Mouse (Mus musculus): ENCODE measurements around the gene Dmd.
A peak's percentile ranks its signal among the peaks of the same experiment; 100 is the strongest.
"Not testable (repeated sequence)": the region's sequence is repeated elsewhere in the genome, so short reads cannot be mapped to it uniquely, and the experiment has no call there.

Gene Dmd

DNA sequence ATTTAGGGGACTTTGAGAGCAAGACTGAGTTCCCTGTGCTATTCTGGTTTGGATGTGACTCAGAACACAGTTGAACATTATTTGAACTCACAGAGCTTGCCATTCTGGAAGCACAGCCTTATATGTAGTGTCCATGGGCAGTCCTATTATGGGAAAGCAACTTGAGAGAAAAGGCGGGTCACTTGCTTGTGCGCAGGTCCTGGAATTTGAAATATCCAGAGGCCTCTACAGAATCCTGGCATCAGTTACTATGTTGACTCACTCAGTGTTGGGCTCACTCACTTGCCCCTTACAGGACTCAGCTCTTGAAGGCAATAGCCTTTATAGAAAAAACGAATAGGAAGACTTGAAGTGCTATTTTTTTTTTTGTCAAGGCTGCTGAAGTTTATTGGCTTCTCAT is at the start of gene Dmd:
TSS of gene Dmd (plus strand) at position 241 of the 400 bp plus-strand sequence.
- DNase-seq (ENCODE audit: low read depth, low spot score): no peak

DNA sequence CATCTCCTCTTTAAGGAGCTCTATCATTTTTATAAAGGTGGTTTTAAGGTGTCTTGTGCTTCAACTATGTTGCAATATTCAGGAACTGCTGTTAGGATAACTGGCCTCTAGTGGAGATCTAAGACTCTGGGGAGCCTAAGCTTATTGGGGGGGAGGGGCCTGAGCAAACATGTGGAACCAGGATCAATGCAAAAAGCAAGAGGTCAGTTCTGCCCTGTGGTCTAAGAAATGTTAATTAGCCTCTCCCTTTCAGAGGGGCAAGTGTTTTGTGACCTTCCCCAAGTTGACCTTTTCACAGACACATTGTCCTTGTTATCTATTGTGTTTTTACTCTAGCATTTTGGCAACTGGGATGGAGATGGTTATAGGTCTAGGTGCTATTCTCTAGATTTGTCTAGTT is 47.2 kb upstream of the Dmd start:
- no peak for DNase-seq (ENCODE audit: low read depth, low spot score)

DNA sequence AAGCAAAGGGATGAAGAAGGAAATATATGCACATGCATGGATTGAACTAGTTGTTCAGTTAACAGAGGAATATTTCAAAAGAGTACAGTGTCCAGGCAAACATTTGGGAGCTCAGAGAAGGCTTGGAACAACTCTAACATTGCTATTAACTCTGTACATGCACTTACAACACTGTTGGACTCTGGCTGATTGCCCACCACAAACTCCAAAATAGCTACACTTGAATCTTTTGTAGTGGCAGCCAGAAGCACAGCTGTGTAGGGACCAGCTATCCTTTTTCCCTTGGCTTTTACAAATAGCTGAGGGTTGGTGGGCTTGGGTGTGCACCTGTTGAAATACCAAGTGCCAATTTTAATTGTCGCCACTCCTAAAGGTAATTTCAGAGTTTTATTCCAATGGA is 39.0 kb downstream of the Dmd start:
- no peak for DNase-seq (ENCODE audit: low read depth, low spot score)

DNA sequence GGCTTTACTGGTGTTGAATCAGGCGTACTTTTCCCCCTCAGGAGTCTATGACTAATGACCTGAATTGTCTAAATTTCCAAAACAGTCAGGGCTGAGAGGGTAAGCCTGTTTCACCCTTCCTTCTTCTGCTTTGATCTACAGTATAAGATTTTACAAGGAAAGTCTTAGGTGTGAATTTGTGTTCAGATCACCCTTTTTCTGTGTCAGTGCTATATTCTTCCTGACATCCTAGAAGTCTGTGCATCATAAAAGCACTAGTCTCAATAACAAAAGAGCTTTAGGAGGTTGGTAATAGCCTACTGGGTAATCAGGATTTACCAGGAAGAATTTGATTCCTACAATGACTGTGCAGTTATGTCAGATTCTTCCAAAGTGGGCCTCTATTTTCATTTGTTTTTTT is 101.5 kb downstream of the Dmd start:
- peak; percentile 5 for DNase-seq (ENCODE audit: low read depth, low spot score)

DNA sequence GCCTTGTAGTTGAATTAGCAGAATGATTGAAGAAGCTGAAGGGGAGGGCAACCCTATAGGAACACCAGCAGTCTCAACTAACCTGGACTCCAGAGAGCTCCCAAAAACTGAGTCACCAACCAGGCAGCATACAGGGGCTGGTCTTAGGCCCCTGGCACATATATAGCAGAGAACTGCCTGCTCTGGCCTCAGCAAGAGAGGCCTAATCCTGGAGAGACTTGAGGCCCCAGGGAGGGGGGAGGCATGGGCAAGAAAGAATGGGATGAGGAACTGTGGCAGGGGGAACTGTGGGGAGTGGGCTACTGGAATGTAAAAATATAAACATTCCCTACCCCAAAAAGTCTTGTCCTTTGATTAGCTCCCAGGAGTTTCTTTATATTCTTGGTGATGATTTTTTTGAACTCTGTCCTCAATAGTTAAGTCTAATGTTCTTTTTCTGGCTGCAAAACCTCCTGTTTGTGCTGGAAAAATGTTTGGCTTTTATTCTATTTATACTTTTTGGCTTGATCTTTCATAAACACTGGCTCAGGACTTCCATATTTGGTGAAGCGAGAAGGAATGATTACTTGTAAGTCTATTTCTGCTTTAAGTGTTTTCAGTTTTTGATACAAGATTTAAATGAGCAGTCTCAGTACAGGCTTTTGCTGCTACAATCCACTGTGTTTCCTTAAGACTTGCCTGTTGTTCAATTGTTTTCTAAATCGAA is 167.7 kb downstream of the Dmd start:
- DNase-seq (ENCODE audit: low read depth, low spot score): no peak

DNA sequence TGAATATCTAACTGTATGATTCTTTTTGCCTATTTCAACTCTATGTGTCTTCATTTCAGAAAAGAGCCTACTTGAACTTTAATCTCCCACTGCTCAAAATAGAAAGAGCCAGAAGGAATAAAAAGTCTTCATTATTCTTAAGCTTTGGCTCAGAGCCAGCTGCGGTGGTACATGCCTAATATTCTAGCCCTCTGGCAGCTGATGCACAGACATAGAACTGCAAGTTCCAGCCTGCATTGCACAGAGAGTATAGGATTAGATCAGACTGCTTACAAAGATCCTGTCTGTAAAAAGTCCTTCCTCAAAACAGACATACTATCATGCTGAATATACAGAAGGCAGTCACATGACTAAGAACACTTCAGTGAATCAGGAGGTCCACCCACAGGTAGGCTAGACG is 168.5 kb downstream of the Dmd start:
- no peak for DNase-seq (ENCODE audit: low read depth, low spot score)

DNA sequence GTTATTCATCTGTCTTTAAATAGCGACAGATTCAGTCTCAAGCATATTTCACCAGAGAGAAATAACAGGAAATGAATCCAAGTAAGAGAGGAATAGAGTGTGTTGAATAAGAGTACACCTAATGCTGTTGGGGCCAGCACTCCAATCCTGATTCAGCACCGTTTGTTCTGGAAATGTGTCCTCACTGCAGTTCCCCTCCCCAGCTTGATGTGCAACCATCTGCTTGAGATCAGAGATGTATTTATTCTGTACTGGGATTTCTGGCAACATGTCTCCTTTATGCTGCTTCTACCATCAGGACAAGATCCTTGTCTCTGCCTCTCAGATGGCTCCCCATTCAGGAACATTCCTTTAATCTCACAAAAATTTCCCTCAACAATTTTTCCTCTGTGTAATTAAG is 271.9 kb downstream of the Dmd start:
- DNase-seq (ENCODE audit: low read depth, low spot score): no peak

DNA sequence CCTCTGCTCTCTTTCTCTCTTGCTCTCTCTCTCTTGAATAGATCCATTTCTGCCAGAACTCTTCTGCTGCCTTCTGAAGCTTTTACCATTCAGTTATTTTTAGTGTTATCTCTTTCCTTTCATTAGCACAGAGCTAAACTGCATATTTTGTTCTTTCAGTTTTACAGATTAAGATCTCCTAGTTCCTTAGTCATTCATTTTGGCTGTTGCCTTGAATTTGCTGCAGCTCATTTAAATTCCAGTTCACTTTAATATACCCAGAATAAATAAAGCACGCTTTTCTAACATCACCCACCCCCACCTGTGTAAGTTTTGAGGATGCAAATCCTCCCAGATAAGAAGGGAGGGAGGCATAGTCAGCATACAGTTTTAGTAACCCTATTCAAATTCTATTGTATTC is 272.4 kb downstream of the Dmd start:
- DNase-seq (ENCODE audit: low read depth, low spot score): no peak

DNA sequence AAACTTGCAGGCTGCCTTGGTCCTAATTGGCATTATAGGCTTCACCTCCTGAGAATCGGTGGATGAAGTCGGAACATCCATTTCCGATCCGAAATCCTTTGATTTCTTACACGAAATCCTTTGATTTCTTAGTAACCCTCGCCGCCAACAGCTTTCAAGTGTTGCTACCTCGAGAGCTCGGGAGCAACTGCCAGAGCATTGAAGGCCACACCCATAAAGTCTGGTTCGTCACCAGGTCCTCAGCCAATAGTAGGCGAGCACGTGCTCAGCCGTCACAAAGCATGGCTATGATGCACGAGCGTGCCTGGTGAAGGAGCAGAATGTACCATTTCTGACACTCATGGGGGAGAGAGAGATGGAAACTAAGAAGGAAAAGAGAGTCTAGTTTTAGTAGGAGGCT is 538.9 kb downstream of the Dmd start, which contains the start of gene Tsga8:
TSS of gene Tsga8 (minus strand) at position 327 of the 400 bp plus-strand sequence.
- DNase-seq (ENCODE audit: low read depth, low spot score): no peak

DNA sequence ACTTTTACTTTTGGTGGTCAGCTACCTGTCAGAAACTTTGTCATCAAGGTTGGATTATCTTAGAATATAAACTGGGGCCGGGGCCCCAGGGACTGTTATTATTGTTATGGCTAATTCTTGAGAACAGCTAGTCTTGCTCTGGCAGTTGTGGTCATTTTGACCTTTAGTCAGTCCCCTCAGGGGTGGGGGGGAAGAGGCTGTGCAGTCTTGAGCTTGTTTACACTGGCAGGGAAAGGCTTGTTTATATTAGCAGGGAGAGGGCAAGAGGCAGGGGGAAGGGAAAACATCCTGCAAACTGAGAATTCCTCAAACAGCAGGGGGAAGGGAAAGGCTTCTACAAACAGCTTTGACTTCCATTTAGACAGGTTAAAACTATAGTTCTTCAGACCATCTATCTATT is 726.3 kb downstream of the Dmd start:
- no peak for DNase-seq (ENCODE audit: low read depth, low spot score)

DNA sequence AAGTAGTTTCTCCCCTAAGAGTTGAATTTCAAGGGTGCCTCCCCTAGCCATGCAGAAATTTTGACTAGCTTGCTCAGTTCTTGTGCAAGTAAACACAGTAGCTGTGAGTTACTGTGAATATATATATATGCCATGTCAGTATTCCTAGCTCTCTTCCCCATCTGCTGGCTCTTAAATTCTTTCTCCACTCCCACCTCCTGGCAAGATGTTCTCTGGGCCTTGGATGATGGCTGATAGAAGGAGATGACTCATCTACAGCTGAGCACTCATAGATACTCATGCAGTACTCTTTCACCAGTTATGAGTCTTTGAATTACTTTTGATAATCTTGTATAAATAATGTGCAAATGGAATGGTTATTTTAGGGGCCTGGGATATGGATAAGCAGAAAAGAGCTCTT is 737.9 kb downstream of the Dmd start:
- DNase-seq (ENCODE audit: low read depth, low spot score): no peak

DNA sequence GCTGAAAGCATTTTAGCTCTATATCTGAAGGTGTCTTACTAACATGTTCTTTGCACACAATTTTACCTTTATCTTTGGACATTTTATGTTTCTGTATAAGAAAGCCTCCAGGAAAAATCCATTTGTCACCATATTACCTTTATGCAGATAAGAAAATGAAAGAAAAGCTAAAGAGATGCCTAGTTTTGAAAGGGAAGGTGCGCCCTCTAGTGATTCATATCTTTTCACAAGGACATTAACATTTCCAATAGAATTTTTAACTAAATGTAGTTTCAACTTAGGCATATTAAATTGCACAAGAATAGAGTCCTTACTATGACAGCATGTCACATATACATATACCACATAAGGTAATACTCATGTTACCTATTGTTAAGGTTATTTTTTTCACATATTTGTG is 791.9 kb downstream of the Dmd start:
- DNase-seq (ENCODE audit: low read depth, low spot score): no peak

DNA sequence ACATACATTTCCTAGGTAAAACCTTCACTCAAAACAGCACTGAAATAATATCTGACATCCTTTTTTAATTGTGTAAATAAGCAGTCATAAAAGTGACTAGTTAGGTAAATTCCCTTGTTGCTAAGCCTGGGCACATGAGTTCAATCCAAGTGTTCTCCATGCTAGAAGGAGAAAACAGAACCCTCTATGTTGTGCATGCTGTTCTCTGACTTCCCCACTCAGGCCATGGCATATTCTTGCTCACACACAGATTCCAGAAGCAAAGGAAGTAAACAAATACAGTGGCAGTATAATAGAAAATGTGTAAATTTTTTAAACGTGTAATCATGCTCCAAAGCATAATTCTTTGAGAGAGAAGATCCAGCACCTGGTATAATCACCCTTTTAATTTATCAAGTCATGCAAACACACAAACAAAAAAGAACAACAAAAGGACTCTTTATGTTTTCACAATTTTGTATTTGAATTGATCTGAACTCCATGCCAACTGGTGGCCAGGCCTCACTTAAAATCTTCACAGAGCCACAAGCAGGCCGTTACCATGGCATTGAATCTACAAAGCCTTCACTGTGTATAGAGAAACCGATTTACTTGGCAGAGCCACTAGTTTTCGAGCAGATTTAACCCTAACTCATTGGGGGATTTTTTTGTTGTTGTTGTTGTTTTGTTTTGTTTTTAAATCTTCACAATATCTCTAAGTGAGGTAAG is 797.8 kb downstream of the Dmd start:
- DNase-seq (ENCODE audit: low read depth, low spot score): no peak

DNA sequence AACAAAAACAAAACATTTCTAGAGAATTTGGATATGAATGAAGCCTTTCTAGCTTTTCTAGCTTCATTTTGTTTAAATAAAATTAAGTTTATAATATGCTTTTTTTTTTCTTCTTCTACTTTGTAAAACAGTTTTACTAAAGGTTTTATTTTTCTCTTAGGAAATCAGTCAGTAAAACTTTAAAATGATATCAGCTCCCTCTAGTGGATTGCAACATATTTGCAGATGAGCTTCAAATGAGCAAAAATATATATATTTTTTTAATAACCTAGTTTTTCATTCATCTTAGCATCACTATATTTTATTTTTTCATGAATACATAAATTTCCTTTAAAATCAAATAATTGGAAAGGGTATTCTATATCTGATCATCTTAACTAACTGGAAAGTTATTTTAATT is 838.7 kb downstream of the Dmd start:
- no peak for DNase-seq (ENCODE audit: low read depth, low spot score)

DNA sequence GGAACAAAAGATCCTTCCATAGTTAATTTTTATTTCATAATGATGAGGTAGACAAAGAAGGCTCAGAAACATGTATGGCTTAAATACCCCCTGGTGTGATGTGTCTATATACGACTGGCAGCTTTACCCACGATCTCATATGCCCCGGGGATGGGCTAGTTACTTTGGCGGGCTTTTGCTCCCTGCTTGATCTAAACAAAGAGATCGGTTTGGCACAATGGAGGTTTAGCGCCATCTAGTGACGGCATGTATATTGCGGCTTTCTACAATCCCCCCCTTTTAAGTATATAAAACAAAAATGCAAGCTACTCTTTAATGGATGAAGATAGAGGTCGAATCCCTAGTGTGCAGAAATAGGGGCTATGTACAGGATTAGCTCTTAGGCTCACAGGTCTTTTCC is 918.8 kb downstream of the Dmd start:
- DNase-seq (ENCODE audit: low read depth, low spot score): not testable (repeated sequence)

DNA sequence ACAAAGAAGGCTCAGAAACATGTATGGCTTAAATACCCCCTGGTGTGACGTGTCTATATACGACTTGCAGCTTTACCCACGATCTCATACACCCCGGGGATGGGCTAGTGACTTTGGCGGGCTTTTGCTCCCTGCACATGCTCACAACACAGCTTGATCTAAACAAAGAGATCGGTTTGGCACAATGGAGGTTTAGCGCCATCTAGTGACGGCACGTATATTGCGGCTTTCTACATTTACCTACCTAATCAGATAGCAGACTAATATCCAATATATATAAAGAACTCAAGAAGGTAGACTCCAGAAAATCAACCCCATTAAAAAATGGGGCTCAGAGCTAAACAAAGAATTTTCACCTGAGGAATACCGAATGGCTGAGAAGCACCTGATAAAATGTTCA is 926.7 kb downstream of the Dmd start:
- not testable (repeated sequence) for DNase-seq (ENCODE audit: low read depth, low spot score)

DNA sequence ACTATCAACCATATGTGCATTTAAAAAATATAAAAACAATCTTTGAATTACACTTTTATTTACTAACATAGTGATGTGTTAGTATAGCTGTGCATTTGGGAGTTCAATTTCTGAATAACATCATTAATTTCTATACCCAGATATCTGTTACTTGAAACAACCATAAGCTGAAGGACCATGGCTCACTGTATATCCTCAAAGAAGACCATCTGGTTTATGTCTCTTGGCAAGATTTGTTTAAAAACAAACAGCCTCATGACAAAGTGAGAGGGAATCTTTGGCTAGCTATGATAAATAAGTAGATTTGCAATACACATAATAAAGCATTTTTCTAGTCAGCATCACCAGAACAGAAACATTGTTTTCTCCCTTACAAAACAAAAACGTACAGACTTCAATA is 1027.2 kb downstream of the Dmd start:
- no peak for DNase-seq (ENCODE audit: low read depth, low spot score)

DNA sequence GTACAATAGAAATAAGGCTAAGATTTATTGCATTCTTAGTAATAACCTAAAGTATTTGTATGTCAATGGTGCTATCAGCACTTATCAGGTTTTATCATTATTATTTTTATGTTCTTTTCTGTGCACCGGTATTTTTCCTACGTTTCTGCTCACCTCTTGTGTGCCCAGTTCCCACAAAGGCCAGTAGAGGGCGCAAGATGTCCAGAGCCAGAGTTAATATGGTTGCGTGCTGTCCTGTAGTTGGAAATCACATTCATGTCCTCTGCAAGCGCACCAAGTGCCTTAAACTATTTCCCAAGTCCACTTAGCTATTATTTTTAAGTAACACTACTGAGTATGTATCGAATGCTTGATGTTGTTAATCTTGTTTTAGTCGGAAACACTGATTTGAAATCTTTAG is 1052.6 kb downstream of the Dmd start:
- DNase-seq (ENCODE audit: low read depth, low spot score): peak; percentile 1

DNA sequence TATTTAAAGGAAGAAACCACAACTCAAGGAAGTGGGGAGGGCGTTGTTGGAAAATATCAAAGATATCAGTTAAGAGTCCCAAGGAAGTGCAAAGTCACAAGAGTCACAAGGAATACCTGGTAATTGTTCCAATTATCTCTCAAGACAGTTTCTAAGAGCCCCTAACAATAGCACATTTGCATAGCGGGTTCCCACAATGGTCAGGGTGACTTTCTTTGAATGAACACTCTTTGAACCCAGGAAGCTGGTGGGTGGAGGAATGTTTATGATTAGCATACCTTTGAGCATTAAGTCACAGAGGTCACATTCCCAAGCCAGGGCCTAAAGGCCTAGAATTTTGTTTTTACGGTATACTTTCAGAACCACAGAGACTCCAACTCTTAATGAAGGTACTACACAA is 1113.8 kb downstream of the Dmd start:
- not testable (repeated sequence) for DNase-seq (ENCODE audit: low read depth, low spot score)

DNA sequence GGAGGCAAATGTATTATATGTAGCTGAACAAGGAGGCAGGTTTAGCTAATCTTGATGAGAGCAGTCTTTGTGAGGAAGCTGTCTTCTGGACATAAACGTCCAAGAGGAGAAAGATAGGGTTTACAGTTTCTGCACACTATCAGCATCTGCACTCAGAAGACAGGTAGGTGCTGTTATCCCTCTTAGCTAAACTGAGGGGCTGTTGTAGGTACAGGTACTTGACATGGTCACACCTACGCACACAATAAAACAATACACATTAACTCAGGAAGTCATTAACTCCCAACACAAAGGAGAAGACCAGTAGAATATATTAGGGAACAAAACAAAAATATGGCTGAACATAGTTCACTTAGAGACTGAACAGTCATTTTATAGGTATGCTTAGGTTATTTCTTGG is 1217.2 kb downstream of the Dmd start:
- DNase-seq (ENCODE audit: low read depth, low spot score): no peak

DNA sequence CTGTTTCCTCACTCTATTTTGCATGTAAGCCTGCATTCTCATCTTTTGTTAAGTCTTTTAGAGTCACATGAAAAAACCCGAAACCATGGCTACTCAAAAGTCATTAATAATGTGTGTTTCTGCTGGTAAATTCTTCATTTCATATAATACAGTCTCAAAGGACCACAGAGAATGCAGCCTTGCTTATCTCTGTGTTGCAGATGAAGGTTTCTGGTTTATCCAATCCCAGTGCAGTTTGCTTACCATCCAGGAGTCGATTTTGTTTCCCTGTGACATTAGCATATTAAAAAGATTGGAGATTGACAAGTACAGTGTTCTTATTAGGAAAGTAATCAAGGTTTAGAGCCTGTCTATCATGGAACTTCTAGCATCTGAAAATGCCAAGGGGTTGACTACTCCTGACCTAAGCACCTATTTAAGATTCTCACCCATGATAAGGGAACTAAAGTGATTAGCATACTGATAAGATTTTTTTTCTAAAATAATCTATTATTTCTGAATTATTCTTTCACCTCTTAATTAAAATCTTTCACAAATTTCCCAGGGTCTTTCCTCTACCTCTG is 1292.7 kb downstream of the Dmd start:
- no peak for DNase-seq (ENCODE audit: low read depth, low spot score)

DNA sequence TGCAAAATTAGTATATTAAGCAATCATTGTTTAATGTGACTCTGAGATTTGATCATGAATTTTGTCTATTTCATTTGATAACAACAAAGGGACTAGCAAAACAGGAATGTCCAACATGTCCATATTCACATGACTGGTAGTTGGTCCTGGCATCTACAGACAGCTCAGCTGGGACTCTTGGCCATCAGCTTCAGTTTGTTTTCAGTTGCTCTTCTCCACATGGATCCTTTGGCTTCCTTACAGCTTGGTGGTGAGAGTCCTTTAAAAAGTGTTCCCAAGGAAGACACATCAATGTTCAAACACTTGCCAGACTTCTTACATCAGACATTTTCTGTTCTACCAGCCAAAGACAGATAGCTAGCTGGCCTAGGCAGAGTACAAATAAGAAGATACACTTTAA is 1381.9 kb downstream of the Dmd start:
- DNase-seq (ENCODE audit: low read depth, low spot score): no peak

DNA sequence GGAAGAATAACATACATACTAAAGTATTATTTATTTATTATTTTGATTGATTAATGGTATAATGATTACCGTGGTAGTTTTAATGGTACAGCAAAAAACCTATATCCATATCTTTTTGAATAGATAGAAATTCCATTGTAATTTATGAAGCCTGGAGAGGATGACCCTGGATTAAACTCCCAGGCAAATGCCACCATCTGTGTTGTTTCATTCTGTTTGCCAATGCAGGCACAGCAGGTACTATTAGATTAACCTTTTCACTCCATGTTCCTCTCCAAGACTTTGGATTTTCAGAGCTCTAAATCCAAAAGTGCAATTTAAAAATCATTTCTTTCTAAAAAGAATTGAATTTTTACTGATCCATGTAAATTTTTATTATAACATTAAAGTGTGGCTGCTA is 1383.5 kb downstream of the Dmd start:
- DNase-seq (ENCODE audit: low read depth, low spot score): no peak

Measured in WW6 (cell line).